Mouse (Mus musculus) cerebellum, postnatal 25 days (tissue): ENCODE results near the gene Nkg7.
"Not testable (repeated sequence)": the region's sequence is repeated elsewhere in the genome, so short reads cannot be mapped to it uniquely, and the experiment has no call there.

Experiments used
- DNase-seq, 2 experiments: peaks; one replicate each; pipeline ENCODE4 v3.0.0; 2021; ENCODE audit warnings: mixed read lengths in 2 of 2

The Nkg7 gene

DNA sequence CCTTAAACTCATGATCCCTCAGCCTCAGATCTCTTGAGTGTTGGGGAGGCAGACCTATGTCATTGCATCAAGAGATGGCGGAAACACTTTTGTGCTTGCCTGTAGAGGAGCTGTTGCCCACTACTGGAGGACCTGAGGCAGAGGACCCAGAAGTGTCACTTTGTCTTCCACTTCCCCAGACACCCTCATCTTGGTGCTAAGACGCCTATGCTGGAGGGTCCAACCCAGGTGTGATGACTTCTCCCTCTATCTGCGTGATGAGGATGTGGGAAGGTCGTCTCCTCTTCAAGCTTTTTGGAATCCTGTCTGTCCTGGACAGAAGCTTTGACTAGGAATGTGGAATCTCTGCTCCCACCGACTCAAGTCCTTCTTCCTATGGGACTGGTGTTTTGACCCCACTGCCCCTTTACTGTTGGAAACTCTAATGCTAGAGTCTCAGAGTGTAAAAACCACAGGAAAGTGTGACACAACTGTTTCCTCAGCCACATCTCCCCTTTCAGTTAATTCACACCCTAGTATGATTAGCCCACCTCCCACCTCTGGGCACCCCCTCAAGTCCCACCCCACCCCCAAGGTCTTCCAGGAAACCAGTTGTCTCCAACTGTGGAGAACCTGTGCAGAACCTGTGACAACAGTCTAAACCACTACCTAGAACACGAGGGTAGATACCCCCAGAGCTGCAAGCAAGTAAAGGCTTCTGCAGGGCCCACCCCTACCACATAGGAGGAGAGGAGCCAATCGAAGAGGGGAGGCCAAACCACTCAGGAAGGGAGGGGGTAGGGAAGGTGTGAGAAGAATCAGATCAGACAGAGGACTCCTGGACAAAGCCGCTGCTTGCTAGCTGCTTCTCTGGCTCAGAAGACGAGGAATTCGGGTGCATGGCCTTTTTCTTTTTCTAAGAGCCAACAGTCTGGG lies at the start of gene Nkg7:
Gene Nkg7, plus strand, starts transcription at position 733 of the 915 bp plus-strand sequence.
- DNase-seq, result no peak

DNA sequence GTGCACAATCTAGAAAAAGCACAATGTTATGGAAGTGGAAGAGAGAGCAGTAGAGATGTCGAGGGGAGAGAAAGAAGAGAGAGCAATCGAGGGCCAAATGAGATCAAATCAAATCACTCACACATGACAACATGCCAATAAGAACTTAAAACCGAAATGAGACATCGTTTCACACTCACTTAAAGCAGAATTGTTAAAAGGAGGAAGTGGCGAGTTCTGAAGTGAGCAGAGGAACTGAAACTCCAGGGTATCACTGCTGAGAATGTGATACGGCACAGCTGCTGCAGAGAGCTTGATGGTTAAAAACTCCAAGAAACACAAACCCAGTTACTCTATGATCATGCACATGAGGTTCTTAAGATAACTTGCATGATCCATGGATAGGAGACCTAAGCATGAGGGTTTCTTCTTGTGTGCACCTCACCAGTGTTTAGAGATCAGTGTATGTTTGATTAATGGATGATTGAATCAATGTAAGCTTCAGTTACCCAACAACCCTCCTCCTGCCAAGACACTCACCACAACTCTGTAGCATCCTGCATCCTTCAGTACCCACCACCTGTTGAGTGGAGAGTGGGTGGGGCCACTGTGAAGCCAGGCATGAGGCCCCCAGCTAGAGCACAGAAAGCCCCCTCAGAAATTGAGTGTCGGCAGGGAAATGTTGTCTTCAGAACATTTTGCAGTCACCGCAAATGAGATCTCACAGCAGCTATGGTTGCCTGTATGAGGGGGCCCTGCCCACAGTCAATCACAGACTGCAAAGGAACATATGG lies 44.3 kb upstream of the Nkg7 start:
- no peak for DNase-seq

DNA sequence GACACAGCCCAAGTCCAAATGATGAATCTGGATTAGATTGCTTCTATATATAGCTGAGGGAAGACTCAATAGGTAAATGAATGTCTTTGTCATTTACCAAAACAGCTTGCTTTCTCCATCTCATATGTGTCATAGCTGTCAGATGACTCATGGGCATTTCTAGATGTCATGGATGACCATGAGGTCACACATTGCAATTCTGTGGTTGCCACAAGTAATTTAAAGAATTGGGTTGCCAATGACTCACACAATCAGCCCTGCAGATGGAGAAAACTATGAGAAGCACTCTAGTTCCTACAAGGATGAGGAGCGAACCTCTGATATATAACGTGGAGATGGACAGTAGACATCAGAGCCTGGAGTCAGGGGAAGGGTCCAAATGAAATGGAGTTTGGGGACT lies 37.4 kb upstream of the Nkg7 start:
- no peak for DNase-seq

DNA sequence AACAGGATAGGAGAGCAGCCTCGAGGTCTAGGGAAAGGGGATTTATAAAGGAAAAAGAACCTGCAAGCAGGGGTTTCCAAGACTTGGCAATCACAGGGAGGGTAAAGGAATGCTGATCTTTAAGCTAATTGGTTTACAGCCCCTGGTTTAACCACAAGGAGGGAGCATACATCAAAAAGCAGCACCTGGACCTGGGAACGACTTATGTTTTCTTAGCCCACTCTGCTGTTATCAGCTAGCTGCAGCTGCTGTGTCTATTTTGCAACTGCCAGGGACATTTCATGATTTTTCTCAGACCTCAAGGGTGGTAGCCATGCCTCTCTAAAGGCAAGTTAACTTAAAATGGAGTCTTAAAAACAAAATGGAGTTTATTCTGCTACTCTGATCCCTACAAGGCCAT lies 34.2 kb upstream of the Nkg7 start:
- no peak for DNase-seq

DNA sequence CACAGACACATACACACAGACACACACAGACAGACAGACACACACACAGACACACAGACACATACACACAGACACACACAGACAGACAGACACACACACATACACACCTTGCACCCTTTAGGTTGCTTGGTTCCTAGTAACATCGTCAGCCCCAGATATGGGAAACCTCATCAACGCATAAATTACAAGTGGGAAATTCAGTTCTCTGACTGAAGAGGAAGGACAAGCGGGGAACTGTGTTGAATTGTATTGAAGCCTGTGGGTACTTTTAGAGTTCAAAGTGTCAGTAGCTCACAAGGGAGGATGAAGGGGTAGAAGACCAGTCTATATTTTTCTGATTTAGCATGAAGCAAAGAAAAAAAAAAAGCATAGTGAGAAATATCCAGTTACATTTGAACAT lies 29.3 kb upstream of the Nkg7 start:
- DNase-seq, result no peak

DNA sequence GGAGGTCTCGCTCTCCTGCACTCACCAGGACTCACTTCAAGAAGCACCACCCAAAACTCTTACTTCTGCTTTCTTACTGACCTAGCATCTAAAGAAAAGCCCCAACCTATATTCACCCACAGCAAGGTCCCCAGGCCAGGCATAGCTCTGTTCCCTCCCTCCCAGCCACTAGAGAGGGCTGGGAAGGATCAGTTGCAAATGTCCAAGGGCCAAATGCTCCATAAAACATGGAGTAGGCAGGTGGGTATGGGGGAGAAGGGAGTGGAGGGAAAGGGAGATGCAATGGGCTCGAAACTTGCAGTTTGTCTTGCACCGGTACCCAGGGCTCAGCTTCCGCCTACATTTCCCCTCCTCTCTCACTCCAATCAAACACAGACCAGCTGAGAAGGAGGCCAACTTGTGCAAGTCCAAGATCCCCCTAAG lies 28.7 kb upstream of the Nkg7 start, which contains the start of gene Siglecg:
Gene Siglecg, plus strand, starts transcription at position 74 of the 423 bp plus-strand sequence.
- DNase-seq, result no peak

DNA sequence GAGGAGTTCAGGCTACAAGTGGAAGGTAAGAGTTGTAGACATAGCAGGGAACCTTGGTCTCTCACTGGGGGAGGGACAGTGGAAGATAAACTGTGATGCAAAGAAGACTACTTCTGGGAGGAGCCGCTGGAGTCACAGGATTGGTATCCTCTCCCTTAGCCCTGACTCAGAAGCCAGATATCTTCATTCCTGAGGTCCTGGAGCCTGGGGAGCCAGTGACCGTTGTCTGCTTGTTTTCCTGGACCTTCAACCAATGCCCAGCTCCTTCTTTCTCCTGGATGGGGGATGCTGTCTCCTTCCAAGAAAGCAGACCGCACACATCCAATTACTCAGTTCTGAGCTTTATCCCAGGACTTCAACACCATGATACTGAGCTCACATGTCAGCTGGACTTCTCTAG lies 27.8 kb upstream of the Nkg7 start:
- DNase-seq, result no peak

DNA sequence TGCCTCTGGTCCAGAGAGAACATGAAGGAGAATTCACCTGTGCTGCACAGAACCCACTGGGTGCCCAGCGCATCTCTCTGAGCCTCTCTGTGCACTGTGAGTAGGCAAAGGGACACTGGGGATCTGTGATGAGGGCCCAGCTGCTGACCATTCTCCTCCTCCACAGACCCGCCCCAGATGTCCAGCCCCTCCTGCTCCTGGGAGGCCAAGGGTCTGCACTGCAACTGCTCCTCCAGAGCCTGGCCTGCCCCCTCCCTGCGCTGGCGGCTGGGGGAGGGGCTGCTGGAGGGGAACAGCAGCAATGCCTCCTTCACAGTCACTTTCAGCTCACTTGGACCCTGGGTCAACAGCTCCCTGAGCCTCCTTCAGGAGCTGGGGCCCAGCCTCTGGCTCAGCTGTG lies 25.1 kb upstream of the Nkg7 start:
- not testable (repeated sequence) for DNase-seq

DNA sequence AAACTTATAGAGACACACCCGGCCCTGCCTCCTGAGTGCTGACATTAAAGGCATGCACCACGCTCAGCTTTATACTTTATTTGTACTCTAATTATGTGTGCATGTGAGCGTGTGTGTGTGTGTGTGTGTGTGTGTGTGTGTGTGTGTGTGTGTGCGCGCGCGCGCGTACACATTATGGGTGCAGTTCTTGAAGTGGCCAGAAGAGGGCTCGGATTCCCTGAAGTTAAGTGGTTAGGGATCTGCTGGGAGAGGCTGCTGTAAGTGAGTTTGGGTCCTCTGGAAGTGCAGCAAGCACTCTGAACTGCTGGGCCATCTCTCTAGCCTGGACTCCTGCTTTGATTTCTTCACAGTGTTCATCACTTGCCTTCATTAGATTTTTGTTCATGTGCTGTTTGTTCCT lies 19.6 kb upstream of the Nkg7 start:
- no peak for DNase-seq

DNA sequence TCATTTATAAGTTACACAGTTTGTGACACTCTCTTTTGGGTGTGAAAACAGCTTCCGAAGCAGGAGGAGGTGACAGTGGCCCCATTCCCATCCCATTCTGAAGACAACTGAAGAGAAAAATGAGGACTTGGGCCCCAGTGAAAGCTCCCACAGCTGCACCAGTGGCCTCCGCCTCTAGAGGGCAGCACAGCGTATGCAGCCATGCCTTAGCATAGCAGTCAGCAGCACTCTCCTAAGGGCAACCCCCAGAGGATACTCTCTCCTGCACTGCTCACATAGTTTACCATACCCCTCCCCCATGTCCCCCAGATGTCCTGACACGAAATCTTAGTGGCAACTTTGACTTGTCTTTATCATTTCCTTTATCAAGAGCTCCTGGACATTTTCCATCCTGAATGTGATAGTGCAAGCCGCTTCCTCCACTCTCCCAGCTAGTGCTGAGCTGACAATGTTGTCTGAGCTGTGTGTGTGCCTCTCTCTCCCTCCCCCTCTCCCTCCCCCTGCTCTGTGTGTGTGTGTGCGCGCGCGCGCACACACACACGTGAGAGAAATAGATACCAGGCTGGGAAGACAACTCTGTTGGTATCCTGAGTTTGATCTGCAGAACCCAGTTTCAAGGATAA lies 13.8 kb upstream of the Nkg7 start:
- DNase-seq, result peak; percentile 86 to 92

DNA sequence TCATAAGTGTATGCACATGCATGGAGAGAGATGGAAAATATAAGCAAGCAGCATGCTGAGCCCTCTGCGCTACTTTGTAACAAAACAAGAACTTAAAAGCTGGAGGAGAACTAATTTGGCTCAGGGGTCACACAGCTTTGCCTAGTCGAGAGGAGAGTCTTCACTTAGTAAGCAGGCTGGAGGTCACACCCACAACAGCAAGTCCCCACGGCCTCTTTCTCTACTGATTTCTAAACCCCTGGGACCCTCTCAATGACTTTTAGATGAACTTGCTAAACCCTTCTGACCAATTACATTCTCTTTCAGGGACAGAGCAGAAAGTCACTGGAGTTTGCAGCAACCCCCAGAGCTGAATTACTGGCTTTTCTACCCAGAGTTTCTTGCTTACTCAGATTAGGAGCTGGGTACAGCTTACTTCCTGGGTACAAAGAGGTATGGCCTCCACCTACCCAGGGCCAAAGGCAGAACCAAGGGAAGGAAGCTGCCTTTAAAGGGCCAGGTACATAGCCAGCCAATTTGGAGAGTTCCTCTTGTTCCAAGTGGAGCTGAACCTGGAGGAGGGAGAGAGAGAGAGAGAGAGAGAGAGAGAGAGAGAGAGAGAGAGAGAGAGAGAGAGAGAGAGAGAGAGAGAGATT lies 12.8 kb upstream of the Nkg7 start:
- no peak for DNase-seq

DNA sequence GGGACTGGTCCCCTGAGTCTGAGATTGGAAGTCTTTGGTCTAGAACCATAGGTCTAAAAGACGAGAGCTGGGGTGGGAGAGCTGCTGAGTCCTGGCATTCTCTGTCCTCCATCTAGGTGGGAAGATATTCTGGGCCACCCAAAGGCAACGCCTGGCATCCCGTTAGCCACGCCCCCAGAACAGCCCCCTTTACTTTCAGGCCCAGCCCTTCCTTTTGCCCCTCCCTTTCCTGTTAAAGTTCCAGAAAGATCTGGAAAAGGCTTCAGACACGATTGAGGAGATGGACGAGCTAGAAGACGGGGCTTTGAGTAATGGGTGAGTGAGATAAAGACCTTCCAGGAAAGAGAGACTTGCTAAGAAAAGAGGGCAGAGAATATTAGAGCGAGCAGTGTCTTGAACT lies 9.5 kb upstream of the Nkg7 start, which contains the start of gene Lim2:
Gene Lim2, plus strand, starts transcription at position 265 of the 400 bp plus-strand sequence.
- no peak for DNase-seq

DNA sequence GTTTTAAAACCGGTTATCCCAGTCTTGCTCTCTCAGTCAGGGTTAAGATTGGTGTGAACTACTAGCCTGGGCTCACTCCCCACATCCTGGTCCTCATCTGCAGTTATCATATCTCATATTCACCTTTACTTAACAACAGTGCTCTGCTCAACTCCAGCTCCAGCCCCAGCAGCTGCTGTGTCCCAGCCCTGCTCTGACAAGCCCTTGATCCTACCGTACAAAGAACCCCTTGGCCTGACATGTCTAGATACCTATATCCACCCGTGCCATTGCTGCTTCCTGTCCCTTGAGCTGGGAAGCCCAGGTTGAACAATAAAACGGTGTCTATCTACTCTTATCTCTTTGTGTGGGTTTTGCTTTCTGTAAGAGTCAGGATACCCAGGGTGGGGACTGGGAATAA lies 7.4 kb upstream of the Nkg7 start:
- DNase-seq, result no peak

DNA sequence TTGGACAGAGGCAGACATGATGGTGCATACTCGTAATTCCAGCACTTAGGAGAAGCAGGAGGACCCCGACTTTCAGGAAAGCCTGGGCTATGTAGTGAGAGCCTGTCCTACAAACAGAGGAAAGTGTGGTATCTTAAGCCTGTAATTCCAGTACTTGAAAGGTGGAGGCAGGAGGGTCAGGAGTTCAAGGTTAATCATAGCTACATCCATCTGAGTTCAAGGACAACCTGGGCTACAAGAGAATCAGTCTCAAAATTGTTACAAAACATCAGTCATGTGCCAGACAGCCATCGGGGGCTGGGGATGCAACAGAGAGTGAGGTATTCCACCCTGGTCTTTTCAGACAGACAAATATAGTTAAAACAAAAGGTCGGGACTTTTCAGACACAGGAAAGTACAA lies 4.0 kb upstream of the Nkg7 start:
- no peak for DNase-seq

DNA sequence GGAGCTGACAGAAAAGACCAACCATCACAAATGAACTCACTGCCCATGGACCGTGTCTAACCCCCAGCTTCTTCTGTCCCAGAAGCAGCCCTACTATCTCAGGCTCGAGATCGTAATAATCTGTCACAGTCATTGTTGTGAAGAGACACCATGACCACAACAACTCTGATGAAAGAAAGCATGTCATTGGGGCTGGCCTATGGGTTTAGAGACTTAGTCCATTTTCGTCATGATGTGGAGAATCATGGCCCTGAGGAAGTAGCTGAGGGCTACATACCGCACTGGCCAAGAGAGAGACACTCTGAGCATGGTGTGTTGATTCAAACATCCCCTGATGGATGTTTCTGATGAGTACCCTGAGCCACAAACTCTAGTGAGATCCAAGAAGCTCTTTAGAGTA lies 2.2 kb upstream of the Nkg7 start:
- no peak for DNase-seq

DNA sequence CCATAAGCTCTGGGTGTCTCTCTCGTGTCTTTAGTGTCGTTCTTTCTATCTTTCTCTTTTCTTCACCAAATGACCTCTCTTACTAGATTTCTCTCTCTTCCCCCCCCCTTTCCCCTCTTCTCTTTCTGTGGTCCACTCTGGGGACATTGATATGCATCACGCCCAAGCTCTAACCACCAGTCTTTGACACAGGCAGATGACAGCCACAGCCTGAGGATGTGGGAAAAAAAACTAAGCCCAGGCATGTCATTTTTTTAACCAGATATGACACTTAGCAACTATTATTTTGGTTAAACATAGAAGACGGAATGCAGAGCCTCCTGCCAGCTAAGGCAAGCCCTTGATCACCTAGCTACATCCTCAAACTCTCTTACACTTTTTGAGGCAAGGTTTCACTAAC lies 1.7 kb downstream of the Nkg7 start:
- DNase-seq, result no peak

DNA sequence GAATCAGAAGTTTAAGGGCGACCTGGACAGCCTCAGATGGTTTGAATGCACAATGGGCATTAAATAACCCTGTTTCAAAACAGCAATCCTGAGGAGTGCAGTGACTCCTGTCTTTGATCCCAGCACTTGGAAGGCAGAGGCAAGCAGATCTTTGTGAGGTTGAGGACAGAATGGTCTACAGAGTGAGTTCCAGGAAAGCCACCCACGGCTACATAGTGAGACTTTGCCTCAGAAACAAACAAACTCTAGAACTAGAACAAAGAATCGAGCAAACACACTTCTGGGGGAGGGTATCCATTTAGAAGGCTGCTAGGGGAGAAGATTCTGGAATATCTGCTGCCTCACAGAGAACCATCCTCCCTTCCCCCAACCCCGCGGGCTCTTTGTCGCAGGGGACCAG lies 3.6 kb downstream of the Nkg7 start, which contains the start of gene Cldnd2:
Gene Cldnd2, plus strand, starts transcription at position 301 of the 400 bp plus-strand sequence.
- DNase-seq, result no peak

DNA sequence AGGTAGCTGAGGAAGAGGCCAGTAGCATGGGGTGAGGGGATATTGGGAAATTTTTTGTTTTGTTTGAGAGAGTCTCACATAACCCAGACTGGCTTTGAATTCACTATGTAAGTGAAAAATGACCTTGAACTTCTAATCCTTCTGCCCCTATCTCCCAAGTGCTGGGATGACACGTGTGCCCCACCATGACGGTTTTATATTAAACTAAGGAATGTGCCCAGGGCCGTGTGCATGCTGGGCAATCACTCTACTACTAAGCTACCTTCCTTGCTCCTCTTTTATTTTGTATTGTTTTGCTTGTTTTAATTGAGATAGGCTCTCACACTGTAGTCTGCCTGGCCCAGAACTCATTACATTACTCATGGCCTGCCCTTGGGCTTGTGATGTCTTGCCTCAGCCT lies 4.2 kb downstream of the Nkg7 start:
- DNase-seq, result no peak

DNA sequence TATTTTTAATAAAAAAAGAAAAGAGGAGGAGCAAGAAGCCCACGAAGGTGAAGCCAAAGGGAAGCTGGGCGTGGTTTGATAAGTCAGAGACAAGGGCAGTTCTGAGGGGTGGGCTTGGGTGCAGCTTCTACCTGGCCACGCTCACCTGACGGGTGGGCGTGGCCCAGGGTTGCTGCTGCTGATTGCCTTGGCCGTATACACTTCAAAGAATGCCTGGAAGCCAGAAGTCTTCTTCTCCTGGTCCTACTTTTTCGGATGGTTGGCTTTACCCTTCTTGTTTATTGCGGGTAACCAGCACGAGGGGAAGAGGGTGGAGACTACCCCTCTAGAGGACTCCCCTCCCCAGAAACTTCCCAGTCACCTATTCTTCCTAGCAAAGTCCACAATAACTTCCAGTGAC lies 5.8 kb downstream of the Nkg7 start:
- DNase-seq, result no peak

DNA sequence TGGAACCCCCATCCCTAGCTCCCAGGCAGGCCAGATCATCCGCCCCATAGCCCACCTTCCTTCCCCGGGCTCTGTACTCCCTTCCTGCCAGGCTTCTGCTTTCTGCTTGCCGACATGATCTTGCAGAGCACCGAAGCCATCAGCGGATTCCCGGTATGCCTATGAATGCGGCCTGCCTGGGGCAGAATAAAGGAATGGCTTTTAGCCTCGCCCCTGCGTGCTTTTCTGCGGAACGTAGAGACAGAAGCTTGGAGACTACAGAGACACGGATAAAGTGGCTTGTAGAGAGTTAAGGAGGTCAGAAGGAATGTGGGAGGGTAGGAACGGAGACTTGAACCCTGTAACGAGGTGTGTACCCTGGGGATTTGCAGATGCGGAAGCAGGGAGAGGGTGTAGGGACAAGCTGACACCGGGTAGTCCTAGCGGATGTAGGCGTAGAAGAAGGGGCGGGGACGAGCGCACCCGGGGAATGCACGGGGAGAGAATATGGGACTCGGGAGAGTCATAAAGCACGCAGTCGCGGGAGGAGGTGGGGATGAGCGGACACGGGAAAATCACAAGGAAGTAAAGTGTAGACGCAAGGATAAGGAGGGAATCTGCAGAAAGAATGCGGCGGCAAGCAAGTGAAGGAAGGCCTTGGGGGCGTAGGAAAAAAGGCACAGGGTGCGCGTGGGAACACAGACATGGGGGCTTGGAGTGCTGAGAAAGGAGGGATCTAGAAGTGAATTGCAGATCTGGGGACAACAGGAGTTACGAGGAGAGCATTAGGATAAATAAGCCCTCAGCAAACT lies 6.4 kb downstream of the Nkg7 start:
- peak; percentile 62 to 72 for DNase-seq

DNA sequence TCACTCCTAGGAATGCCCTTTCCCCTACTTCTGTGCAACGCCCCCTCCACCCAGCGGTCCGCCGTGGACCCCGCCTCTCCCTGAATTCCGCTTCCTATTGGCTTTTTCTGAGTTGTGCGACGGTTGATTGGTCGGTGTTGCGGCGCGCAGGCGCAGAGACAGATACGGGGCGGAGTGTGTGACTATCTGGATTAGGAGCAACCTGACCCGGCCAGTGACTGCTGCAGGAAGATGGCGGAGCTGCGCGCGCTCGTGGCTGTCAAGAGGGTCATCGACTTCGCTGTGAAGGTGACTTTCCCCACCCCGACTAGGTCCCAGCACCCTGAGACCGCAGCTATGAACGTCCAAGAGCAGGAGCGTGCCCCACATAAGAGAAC lies 7.0 kb downstream of the Nkg7 start, which contains the start of the genes Etfb and Gm45233:
Gene Etfb, plus strand, starts transcription at position 167 of the 377 bp plus-strand sequence.
Gene Gm45233, plus strand, starts transcription at position 212 of the 377 bp plus-strand sequence.
- DNase-seq, result peak; percentile 93 to 95

DNA sequence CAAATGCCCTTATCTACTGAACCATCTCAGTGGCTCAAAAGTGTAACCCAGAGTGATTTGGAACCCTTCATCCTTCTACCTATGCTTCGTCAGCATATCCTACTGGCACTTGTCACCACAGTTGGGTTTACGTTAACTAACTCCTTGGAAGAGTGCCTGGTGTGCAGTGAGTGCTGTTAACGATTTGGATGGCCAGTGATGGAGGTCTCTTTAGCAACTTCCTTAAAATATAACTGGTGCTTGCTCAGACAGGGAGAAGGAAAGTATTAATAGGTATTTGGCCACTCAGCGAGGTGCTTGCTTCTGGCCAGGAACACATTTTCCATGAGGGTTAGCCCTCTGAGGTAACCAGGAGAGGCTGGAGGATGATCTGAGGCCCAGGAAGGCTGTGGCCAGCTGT lies 10.9 kb downstream of the Nkg7 start:
- DNase-seq, result no peak
